ENCODE assay signal across 14 mouse cellular contexts in the genomic region with DNA sequence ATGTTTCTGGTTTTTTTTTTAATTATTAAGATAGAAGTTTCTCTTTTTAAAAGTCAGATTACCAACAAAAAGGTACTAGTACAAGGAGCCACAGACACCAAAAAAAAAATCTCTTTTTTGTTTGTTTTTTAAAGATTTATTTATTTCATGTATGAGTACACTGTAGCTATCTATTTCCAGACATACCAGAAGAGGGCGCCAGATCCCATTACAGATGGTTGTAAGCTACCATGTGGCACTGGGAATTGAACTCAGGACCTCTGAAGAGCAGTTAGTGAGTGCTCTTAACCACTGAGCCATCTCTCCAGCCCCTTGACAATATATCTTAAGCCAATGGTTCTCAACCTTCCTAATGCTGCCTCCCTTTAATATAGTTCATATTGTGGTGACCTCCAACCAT.
"Had no signal": no experiment of that assay in that cellular context is flagged by ENCODE, and none has a peak within 500 bp of the region (broad histone marks: within the 10 kb centered on the region; RNA-seq: fewer than 3 reads in every experiment).

No protein-coding gene starts in this region.

- H3K9ac ChIP-seq: limb, embryonic 12.5 days; midbrain, embryonic 15.5 days; neural tube, embryonic 12.5 days had no signal

- H3K36me3 ChIP-seq: limb, embryonic 12.5 days; midbrain, embryonic 15.5 days; neural tube, embryonic 12.5 days had no signal

- H3K4me3 ChIP-seq: limb, embryonic 12.5 days; megakaryocyte, embryonic 14.5 days; midbrain, embryonic 15.5 days; neural tube, embryonic 12.5 days had no signal

- H3K27ac ChIP-seq: limb, embryonic 12.5 days; macrophage; midbrain, embryonic 15.5 days; neural tube, embryonic 12.5 days had no signal

- H3K9me3 ChIP-seq: limb, embryonic 12.5 days; midbrain, embryonic 15.5 days; neural tube, embryonic 12.5 days had no signal

- H3K4me1 ChIP-seq: limb, embryonic 12.5 days; midbrain, embryonic 15.5 days; neural tube, embryonic 12.5 days had no signal

- ATAC-seq: midbrain, embryonic 15.5 days had no signal

- H3K4me2 ChIP-seq: limb, embryonic 12.5 days; midbrain, embryonic 11.5 days; midbrain, embryonic 15.5 days; neural tube, embryonic 12.5 days had no signal

- H3K27me3 ChIP-seq: limb, embryonic 12.5 days; megakaryocyte, embryonic 14.5 days; midbrain, embryonic 15.5 days; neural tube, embryonic 12.5 days had no signal

- DNase-seq: kidney, adult 11 months; kidney, adult 9 months; kidney, postnatal 14 days; layer of hippocampus, postnatal 36 days; lung, postnatal 10 days; spleen, adult 18-20 months; thymus, adult 2 months; thymus, postnatal 36 days had no signal
